Mouse (Mus musculus): ENCODE results near the gene Slc36a2. TPM values are rescaled to one million over a fixed set of nuclear protein-coding genes. Genes with fewer than 3 reads are reported as not detected.

The Slc36a2 gene
- polyA plus RNA-seq (2014; fragmentation: Nextera tagmentation; extraction: Ambion mirVana): 0.15 and 0.27 TPM in 2 replicates

DNA sequence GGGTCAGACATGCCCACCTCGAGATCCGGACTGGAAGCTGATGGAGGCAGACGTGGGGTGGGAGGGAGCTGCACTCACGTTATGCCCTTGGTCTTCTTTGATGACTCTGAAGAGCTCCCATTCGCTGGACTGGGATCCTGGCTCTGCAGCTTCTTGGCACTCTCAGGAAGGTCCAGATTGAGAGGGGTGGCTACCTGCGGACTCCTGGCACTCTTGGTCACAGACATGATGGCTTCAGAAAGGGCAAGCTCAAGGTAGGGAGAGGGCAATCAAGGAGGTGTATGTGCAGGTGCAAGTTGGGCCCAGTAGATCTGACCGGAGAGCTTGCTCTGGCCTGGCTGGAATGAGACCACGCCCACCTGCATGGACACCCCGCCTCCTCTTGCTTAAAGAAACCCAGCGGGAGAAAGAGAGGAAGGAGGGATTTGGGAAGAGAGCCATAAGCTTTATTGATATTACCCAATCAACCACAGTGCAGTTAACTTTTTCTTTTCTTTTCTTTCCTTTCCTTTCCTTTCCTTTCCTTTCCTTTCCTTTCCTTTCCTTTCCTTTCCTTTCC is at the start of gene Slc36a2:
Gene Slc36a2 (minus strand): TSS at position 345 of the 559 bp plus-strand sequence.
- 20% methylated on average over 10 of the region's 10 CpGs for whole genome bisulfite sequencing
- no peak for ATAC-seq

DNA sequence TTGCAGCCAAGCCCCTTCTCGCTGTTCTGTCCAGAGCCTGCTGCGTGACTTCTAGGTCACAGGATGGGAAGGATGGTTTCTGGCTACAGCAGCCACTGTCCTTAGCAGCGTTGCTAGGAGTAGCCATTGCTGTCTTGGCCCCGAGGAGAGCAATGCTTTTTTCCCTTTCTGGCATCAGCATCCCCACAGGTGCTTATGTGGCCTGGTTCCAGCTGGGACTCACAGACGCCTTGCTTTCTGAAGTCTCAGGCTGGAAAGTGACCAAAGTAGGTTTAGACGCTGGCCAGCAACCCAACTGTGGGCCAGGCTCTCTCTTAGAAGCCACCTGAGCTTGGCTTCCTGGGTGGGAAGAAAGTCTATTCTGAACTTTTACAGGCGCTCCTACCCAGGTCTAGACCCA is 49.4 kb upstream of the Slc36a2 start:
- Histone ChIP-seq H3K36me3 (ENCODE audit: control insufficient read depth, insufficient read depth, low read length) (peaks cover 16% of the 10 kb centered on the region; the same call in 1 of the 2 replicates), H3K9ac (ENCODE audit: low read length) (no peak overlapping the region), H3K9me3 (replicated peaks; ENCODE audit: control insufficient read depth, low read length) (no peaks in the 10 kb centered on the region), H3K4me2 (ENCODE audit: low read length) (no peak overlapping the region), H3K27me3 (replicated peaks; ENCODE audit: control insufficient read depth, insufficient read depth, low read length) (no peaks in the 10 kb centered on the region), H3K27ac (ENCODE audit: low read depth, low read length) (no peak overlapping the region), H3K4me1 (ENCODE audit: control insufficient read depth, insufficient read depth, low read length) (no peaks in the 10 kb centered on the region), H3K4me3 (ENCODE audit: low read depth, low read length) (no peak overlapping the region)
- ATAC-seq: no peak
- DNase-seq (ENCODE audit: low spot score): no peak
- 93% methylated on average over 7 of the region's 7 CpGs for WGBS

More for the DNA sequence above, at the start of gene Slc36a2:
- H3K27me3 ChIP-seq (replicated peaks; ENCODE audit: control insufficient read depth, insufficient read depth, low read length): no peaks in the 10 kb centered on the region
- no peaks in the 10 kb centered on the region for H3K4me1 ChIP-seq (ENCODE audit: control insufficient read depth, insufficient read depth, low read length)
- no peak for DNase-seq (ENCODE audit: low spot score)
- no peak within 1 kb of the TSS for H3K27ac ChIP-seq (ENCODE audit: low read depth, low read length)
- no peaks in the 10 kb centered on the region for H3K9me3 ChIP-seq (replicated peaks; ENCODE audit: control insufficient read depth, low read length)
- no peak within 1 kb of the TSS for H3K9ac ChIP-seq (ENCODE audit: low read length)
- H3K36me3 ChIP-seq (ENCODE audit: control insufficient read depth, insufficient read depth, low read length): no peaks in the 10 kb centered on the region
- H3K4me2 ChIP-seq (ENCODE audit: low read length): no peak within 1 kb of the TSS
- no peak within 1 kb of the TSS for H3K4me3 ChIP-seq (ENCODE audit: low read depth, low read length)

DNA sequence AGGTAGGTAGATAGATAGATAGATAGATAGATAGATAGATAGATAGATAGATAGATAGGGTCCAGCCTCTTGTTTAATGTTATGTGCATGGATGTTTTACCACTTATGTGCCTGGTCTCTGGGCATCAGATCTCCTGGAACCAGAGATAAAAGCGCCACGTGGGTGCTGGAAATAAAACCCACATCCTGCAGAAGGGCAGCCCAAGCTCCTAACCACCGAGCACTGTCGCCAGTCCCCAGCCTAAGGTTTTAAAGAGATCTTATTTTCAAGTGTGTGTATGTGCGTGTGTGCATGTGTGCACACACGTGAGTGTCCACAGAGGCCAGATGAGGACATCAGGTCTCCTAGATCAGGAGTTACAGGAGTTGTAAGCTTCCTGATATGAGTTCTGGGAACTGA is 46.2 kb upstream of the Slc36a2 start:
- Histone ChIP-seq H3K9me3 (replicated peaks; ENCODE audit: control insufficient read depth, low read length) (no peaks in the 10 kb centered on the region), H3K4me1 (ENCODE audit: control insufficient read depth, insufficient read depth, low read length) (no peaks in the 10 kb centered on the region), H3K9ac (ENCODE audit: low read length) (no peak overlapping the region), H3K4me2 (ENCODE audit: low read length) (no peak overlapping the region), H3K27ac (ENCODE audit: low read depth, low read length) (no peak overlapping the region), H3K36me3 (ENCODE audit: control insufficient read depth, insufficient read depth, low read length) (peaks cover 24% of the 10 kb centered on the region), H3K4me3 (ENCODE audit: low read depth, low read length) (no peak overlapping the region), H3K27me3 (replicated peaks; ENCODE audit: control insufficient read depth, insufficient read depth, low read length) (no peaks in the 10 kb centered on the region)
- 93% methylated on average over 6 of the region's 6 CpGs for WGBS
- DNase-seq (ENCODE audit: low spot score): no peak
- no peak for ATAC-seq

- no peak for ATAC-seq
- Histone ChIP-seq H3K9me3 (replicated peaks; ENCODE audit: control insufficient read depth, low read length) (no peaks in the 10 kb centered on the region), H3K4me2 (ENCODE audit: low read length) (no peak overlapping the region), H3K27me3 (replicated peaks; ENCODE audit: control insufficient read depth, insufficient read depth, low read length) (no peaks in the 10 kb centered on the region), H3K4me3 (ENCODE audit: low read depth, low read length) (no peak overlapping the region), H3K9ac (ENCODE audit: low read length) (no peak overlapping the region), H3K4me1 (ENCODE audit: control insufficient read depth, insufficient read depth, low read length) (no peaks in the 10 kb centered on the region), H3K27ac (ENCODE audit: low read depth, low read length) (no peak overlapping the region), H3K36me3 (ENCODE audit: control insufficient read depth, insufficient read depth, low read length) (peaks cover 62% of the 10 kb centered on the region)
- 87% methylated on average over 7 of the region's 7 CpGs for WGBS
- DNase-seq (ENCODE audit: low spot score): no peak
Observed at GRCm38 (mm10) chr11:55221306-55221705, 36.4 kb upstream of the Slc36a2 start.

DNA sequence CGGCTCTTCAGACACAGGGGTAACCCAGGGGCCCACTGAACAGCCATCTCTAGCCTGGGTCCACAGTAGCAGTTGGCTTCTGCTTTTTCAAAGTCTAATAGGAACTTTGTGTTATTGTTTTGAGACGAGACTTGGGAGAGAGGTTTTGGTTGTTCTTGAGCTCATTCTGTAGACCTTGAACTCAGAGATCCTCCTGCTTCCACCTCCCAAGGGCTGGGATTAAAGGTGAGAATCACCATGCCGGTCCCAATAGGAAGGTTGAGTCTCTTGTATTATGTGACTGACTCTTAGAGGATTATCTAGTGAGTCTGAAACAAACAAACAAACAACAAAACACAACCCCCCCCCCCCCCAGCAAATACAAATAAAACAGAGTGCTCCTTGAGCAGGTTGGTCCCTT is 33.6 kb upstream of the Slc36a2 start:
- Histone ChIP-seq H3K27me3 (replicated peaks; ENCODE audit: control insufficient read depth, insufficient read depth, low read length) (no peaks in the 10 kb centered on the region), H3K9me3 (replicated peaks; ENCODE audit: control insufficient read depth, low read length) (no peaks in the 10 kb centered on the region), H3K4me3 (ENCODE audit: low read depth, low read length) (no peak overlapping the region), H3K9ac (ENCODE audit: low read length) (no peak overlapping the region), H3K4me1 (ENCODE audit: control insufficient read depth, insufficient read depth, low read length) (no peaks in the 10 kb centered on the region), H3K4me2 (ENCODE audit: low read length) (no peak overlapping the region), H3K27ac (ENCODE audit: low read depth, low read length) (no peak overlapping the region), H3K36me3 (ENCODE audit: control insufficient read depth, insufficient read depth, low read length) (peaks cover 38% of the 10 kb centered on the region)
- DNase-seq (ENCODE audit: low spot score) (no peak), ATAC-seq (no peak)
- WGBS: 90% methylated on average over 3 of the region's 3 CpGs

DNA sequence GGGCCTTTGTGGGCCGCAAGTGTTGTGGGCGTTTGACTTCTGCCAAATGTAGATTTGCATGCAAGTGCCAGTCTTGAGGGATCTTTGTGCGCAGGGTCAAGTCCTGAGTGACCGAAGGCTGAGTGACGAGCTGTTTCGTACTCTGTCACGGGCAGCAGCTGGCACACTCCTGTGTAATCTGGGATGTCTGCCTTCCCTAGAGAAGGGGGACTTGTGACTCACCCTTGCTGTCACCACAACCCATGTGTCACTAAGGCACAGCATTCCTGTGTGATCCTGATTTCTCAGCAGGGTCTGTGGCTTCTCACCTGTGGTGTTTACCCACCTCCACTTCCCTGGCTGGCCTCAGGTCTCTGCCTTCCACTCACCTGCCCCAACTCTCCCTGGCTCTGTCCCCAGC is 33.0 kb upstream of the Slc36a2 start:
- H3K36me3 ChIP-seq (ENCODE audit: control insufficient read depth, insufficient read depth, low read length): peaks cover 36% of the 10 kb centered on the region
- WGBS: 98% methylated on average over 7 of the region's 7 CpGs
- no peak overlapping the region for H3K27ac ChIP-seq (ENCODE audit: low read depth, low read length)
- no peak overlapping the region for H3K4me3 ChIP-seq (ENCODE audit: low read depth, low read length)
- ATAC-seq: no peak
- H3K9ac ChIP-seq (ENCODE audit: low read length): no peak overlapping the region
- H3K4me1 ChIP-seq (ENCODE audit: control insufficient read depth, insufficient read depth, low read length): no peaks in the 10 kb centered on the region
- H3K27me3 ChIP-seq (replicated peaks; ENCODE audit: control insufficient read depth, insufficient read depth, low read length): no peaks in the 10 kb centered on the region
- H3K4me2 ChIP-seq (ENCODE audit: low read length): no peak overlapping the region
- no peak for DNase-seq (ENCODE audit: low spot score)
- no peaks in the 10 kb centered on the region for H3K9me3 ChIP-seq (replicated peaks; ENCODE audit: control insufficient read depth, low read length)

DNA sequence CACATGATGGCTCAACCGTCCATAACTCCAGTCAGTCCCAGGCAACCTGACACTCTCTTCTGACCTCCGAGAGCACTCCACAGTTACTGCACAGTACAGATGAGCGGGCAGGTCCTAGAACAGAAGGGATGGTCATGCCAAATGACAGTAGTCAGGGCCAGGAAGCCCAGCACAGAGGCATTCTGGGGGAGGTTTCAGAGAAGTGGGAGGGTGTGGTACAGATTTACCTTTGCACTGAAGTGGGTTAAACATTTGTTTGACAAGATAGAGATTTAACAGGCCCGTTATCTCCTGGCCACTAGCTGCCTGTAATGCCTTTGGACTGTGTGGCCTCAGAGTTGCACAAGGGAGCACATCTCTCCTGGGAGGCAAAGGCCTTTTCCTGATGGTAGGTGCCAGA is 32.5 kb upstream of the Slc36a2 start:
- no peak overlapping the region for H3K27ac ChIP-seq (ENCODE audit: low read depth, low read length)
- H3K9ac ChIP-seq (ENCODE audit: low read length): no peak overlapping the region
- WGBS: 85% methylated on average over 4 of the region's 4 CpGs
- H3K4me2 ChIP-seq (ENCODE audit: low read length): no peak overlapping the region
- H3K9me3 ChIP-seq (replicated peaks; ENCODE audit: control insufficient read depth, low read length): no peaks in the 10 kb centered on the region
- no peaks in the 10 kb centered on the region for H3K27me3 ChIP-seq (replicated peaks; ENCODE audit: control insufficient read depth, insufficient read depth, low read length)
- H3K36me3 ChIP-seq (ENCODE audit: control insufficient read depth, insufficient read depth, low read length): peaks cover 35% of the 10 kb centered on the region
- H3K4me3 ChIP-seq (ENCODE audit: low read depth, low read length): no peak overlapping the region
- no peaks in the 10 kb centered on the region for H3K4me1 ChIP-seq (ENCODE audit: control insufficient read depth, insufficient read depth, low read length)
- DNase-seq (ENCODE audit: low spot score): no peak
- ATAC-seq: no peak

DNA sequence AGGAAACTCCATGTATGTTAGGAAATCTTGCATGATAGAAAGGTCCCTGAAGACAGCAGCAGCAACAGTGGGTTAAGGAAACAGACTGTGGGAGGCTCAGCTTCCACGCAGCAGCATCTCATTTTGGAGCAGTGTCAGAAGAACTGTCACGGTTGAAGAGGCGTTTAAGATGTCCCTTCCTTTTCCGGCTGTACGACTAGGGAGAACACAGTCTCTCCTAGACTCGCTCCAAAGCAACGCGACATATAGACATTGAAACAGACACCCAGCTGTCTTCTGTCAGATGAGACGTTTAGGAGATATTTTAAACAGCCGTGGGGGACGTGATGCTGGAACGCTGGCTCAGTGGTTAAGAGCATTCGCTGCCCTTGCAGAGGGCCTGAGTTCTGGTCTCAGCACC is 32.0 kb upstream of the Slc36a2 start:
- 89% methylated on average over 13 of the region's 13 CpGs for WGBS
- Histone ChIP-seq H3K4me1 (ENCODE audit: control insufficient read depth, insufficient read depth, low read length) (no peaks in the 10 kb centered on the region), H3K27me3 (replicated peaks; ENCODE audit: control insufficient read depth, insufficient read depth, low read length) (no peaks in the 10 kb centered on the region), H3K36me3 (ENCODE audit: control insufficient read depth, insufficient read depth, low read length) (peaks cover 29% of the 10 kb centered on the region), H3K9ac (ENCODE audit: low read length) (no peak overlapping the region), H3K4me2 (ENCODE audit: low read length) (no peak overlapping the region), H3K9me3 (replicated peaks; ENCODE audit: control insufficient read depth, low read length) (no peaks in the 10 kb centered on the region), H3K27ac (ENCODE audit: low read depth, low read length) (no peak overlapping the region), H3K4me3 (ENCODE audit: low read depth, low read length) (no peak overlapping the region)
- ATAC-seq (no peak), DNase-seq (ENCODE audit: low spot score) (no peak)

DNA sequence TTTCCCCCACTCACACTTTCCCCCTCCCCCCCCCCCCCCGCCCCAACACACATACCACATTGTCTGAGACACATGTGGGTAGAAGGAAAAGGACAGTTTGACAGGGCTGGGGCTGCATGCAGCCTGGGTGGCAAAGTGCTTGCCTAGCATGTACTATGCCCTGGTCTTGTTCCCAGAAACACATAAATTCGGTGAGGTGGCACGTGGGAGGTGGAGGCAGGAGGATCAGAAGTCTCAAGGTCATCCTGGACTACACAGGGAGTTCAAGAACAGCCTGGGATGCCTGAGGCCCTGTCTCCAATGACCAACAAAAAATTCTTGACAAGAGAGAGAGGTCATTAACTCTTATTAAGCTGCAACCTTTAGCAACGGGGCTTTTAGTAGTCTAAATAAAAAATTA is 31.2 kb upstream of the Slc36a2 start:
- 87% methylated on average over 3 of the region's 4 CpGs for WGBS
- Histone ChIP-seq H3K4me3 (ENCODE audit: low read depth, low read length) (no peak overlapping the region), H3K4me2 (ENCODE audit: low read length) (no peak overlapping the region), H3K9me3 (replicated peaks; ENCODE audit: control insufficient read depth, low read length) (no peaks in the 10 kb centered on the region), H3K36me3 (ENCODE audit: control insufficient read depth, insufficient read depth, low read length) (peaks cover 21% of the 10 kb centered on the region), H3K27ac (ENCODE audit: low read depth, low read length) (no peak overlapping the region), H3K4me1 (ENCODE audit: control insufficient read depth, insufficient read depth, low read length) (no peaks in the 10 kb centered on the region), H3K9ac (ENCODE audit: low read length) (no peak overlapping the region), H3K27me3 (replicated peaks; ENCODE audit: control insufficient read depth, insufficient read depth, low read length) (no peaks in the 10 kb centered on the region)
- DNase-seq (ENCODE audit: low spot score): no peak
- ATAC-seq: no peak

Measured in forebrain, embryonic 14.5 days (tissue).